Mouse (Mus musculus) thymus, adult 2 months (tissue): ENCODE measurements around the gene Rps27l.

Source experiments
- CTCF ChIP-seq: fragments of 200-500 bp; IDR thresholded peaks from 2 replicates; pipeline ENCODE4 v1.5.1; 2012; ENCODE audit warnings: mild to moderate bottlenecking, control low read depth, low read length, moderate library complexity, borderline replicate concordance; ENCODE audit not compliant: control insufficient read depth, poor library complexity, insufficient read depth; ENCODE audit errors: extremely low read depth
- POLR2A ChIP-seq: fragments of 200-500 bp; IDR thresholded peaks from 2 replicates; pipeline ENCODE4 v1.6.1; 2012; ENCODE audit warnings: mild to moderate bottlenecking, low read length, control low read depth, moderate library complexity; ENCODE audit not compliant: control insufficient read depth, poor library complexity, insufficient read depth; ENCODE audit errors: extremely low read depth

- TF ChIP-seq CTCF (no peak), POLR2A (no peak)
Observed at GRCm38 (mm10) chr9:66985377-66985776, 39.5 kb downstream of the Rps27l start.
